Mouse (Mus musculus): ENCODE measurements around the gene Ankrd12. TPM values are rescaled to one million over a fixed set of nuclear protein-coding genes. Genes with fewer than 3 reads are reported as not detected.

The Ankrd12 gene
- total and polyA plus RNA-seq, 3 experiments: 9.6 to 13.3 TPM; not detected in 1

- Histone ChIP-seq H3K9ac (ENCODE audit: control insufficient read depth, low read depth, low read length, poor library complexity, severe bottlenecking) (peak overlapping the region; percentile 81), H3K9me3 (replicated peaks; ENCODE audit: insufficient read depth, low read length) (no peaks in the 10 kb centered on the region), H3K79me2 (ENCODE audit: control insufficient read depth, insufficient read depth, low read length, poor library complexity) (peaks cover 41% of the 10 kb centered on the region), H3K4me1 (ENCODE audit: control insufficient read depth in 1 of 2, insufficient read depth in 2 of 2, low read length in 2 of 2) (peaks cover 14 to 25% of the 10 kb centered on the region in 2 experiments), H3K27ac (ENCODE audit: control insufficient read depth, low read depth, low read length) (peak overlapping the region; percentile 63), H3K27me3 (ENCODE audit: control insufficient read depth in 1 of 2, insufficient read depth in 2 of 2, low read length in 2 of 2) (no peaks in the 10 kb centered on the region), H3K36me3 (ENCODE audit: control insufficient read depth in 1 of 2, insufficient read depth in 2 of 2, low read length in 2 of 2) (peaks cover 18 to 47% of the 10 kb centered on the region in 2 experiments), H3K4me3 (ENCODE audit: control insufficient read depth in 1 of 2, insufficient read depth in 1 of 2, low read depth in 2 of 2, low read length in 2 of 2) (peak overlapping the region; percentile 95 to 98)
- DNase-seq (ENCODE audit: low read depth, low spot score): no peak
- TF ChIP-seq HCFC1 (IDR thresholded peaks at IDR 0.05; ENCODE audit: low read depth, low read length) (no peak), ETS1 (IDR thresholded peaks at IDR 0.05; ENCODE audit: low read depth, low read length) (no peak), NELFE (IDR thresholded peaks at IDR 0.05; ENCODE audit: low read depth, low read length) (no peak), SIN3A (IDR thresholded peaks at IDR 0.05; ENCODE audit: low read length) (0 out of 2 replicates have a peak, but pooled peaks have one; percentile 3), GATA1 (IDR thresholded peaks at IDR 0.05; ENCODE audit: low read depth, low read length) (no peak), JUND (IDR thresholded peaks at IDR 0.05; ENCODE audit: low read depth, low read length) (no peak), UBTF (IDR thresholded peaks at IDR 0.05; ENCODE audit: borderline replicate concordance, insufficient read depth, low read depth, low read length) (0 out of 2 replicates have a peak, but pooled peaks have one; percentile 12)
Measured at GRCm38 (mm10) chr17:66076174-66076927, 538 bp downstream of the Ankrd12 start.

- Histone ChIP-seq H3K27me3 (ENCODE audit: control insufficient read depth in 1 of 2, insufficient read depth in 2 of 2, low read length in 2 of 2) (no peaks in the 10 kb centered on the region), H3K4me3 (ENCODE audit: control insufficient read depth in 1 of 2, insufficient read depth in 1 of 2, low read depth in 2 of 2, low read length in 2 of 2) (peak overlapping the region; percentile 95 to 98), H3K4me1 (ENCODE audit: control insufficient read depth in 1 of 2, insufficient read depth in 2 of 2, low read length in 2 of 2) (peaks cover 14 to 30% of the 10 kb centered on the region in 2 experiments), H3K9me3 (replicated peaks; ENCODE audit: insufficient read depth, low read length) (no peaks in the 10 kb centered on the region), H3K9ac (ENCODE audit: control insufficient read depth, low read depth, low read length, poor library complexity, severe bottlenecking) (peak overlapping the region; percentile 81), H3K36me3 (ENCODE audit: control insufficient read depth in 1 of 2, insufficient read depth in 2 of 2, low read length in 2 of 2) (peaks cover 18 to 44% of the 10 kb centered on the region in 2 experiments), H3K79me2 (ENCODE audit: control insufficient read depth, insufficient read depth, low read length, poor library complexity) (peaks cover 42% of the 10 kb centered on the region), H3K27ac (ENCODE audit: control insufficient read depth, low read depth, low read length) (peak overlapping the region; percentile 63)
- peak; percentile 73 for DNase-seq (ENCODE audit: low read depth, low spot score)
- TF ChIP-seq CHD1 (IDR thresholded peaks at IDR 0.05; ENCODE audit: low read depth, low read length) (no peak), CTCF (IDR thresholded peaks at IDR 0.05 in 2 of 3, conservative IDR thresholded peaks at IDR 0.05 in 1 of 3; ENCODE audit: control insufficient read depth in 1 of 3, insufficient read depth in 1 of 3, low read depth in 2 of 3, low read length in 3 of 3, poor library complexity in 1 of 3, severe bottlenecking in 1 of 3) (no peak), GATA1 (IDR thresholded peaks at IDR 0.05; ENCODE audit: low read depth, low read length) (0 out of 2 replicates have a peak, but pooled peaks have one; percentile 23), NELFE (IDR thresholded peaks at IDR 0.05; ENCODE audit: low read depth, low read length) (no peak), MAX (IDR thresholded peaks at IDR 0.05; ENCODE audit: low read length) (peak; percentile 55; the same call in 1 of the 2 replicates), UBTF (IDR thresholded peaks at IDR 0.05; ENCODE audit: borderline replicate concordance, insufficient read depth, low read depth, low read length) (no peak), MAFK (IDR thresholded peaks at IDR 0.05; ENCODE audit: borderline replicate concordance, low read depth, low read length) (no peak), RAD21 (IDR thresholded peaks at IDR 0.05; ENCODE audit: low read depth, low read length) (no peak), POLR2A (IDR thresholded peaks at IDR 0.05; ENCODE audit: control insufficient read depth in 1 of 2, insufficient read depth in 1 of 2, low read depth in 1 of 2, low read length in 2 of 2, poor library complexity in 1 of 2) (0 out of 4 replicates have a peak, but pooled peaks of 1 of the 2 experiments have one; percentile 30), KAT2A (conservative IDR thresholded peaks at IDR 0.05; ENCODE audit: low read depth, low read length) (no peak), TCF12 (IDR thresholded peaks at IDR 0.05; ENCODE audit: low read depth, low read length) (no peak), USF2 (IDR thresholded peaks at IDR 0.05; ENCODE audit: borderline replicate concordance in 1 of 2, insufficient read depth in 1 of 2, low read depth in 1 of 2, low read length in 2 of 2) (no peak), ZNF384 (IDR thresholded peaks at IDR 0.05; ENCODE audit: low read depth, low read length) (no peak), GABPA (IDR thresholded peaks at IDR 0.05; ENCODE audit: low read depth, low read length) (no peak), BHLHE40 (IDR thresholded peaks at IDR 0.05; ENCODE audit: borderline replicate concordance, low read depth, low read length) (no peak), MXI1 (IDR thresholded peaks at IDR 0.05; ENCODE audit: low read depth, low read length) (no peak; the same call in 1 of the 2 replicates), ETS1 (IDR thresholded peaks at IDR 0.05; ENCODE audit: low read depth, low read length) (peak; percentile 6; the same call in 1 of the 2 replicates), MYC (IDR thresholded peaks at IDR 0.05; ENCODE audit: low read depth, low read length) (peak; percentile 71), NRF1 (IDR thresholded peaks at IDR 0.05; ENCODE audit: insufficient read depth, low read depth, low read length, poor library complexity, severe bottlenecking) (no peak), MYB (IDR thresholded peaks at IDR 0.05; ENCODE audit: low read depth, low read length) (no peak), CHD2 (IDR thresholded peaks at IDR 0.05; ENCODE audit: low read length) (no peak), E2F4 (IDR thresholded peaks at IDR 0.05; ENCODE audit: borderline replicate concordance, low read depth, low read length) (no peak), USF1 (IDR thresholded peaks at IDR 0.05; ENCODE audit: low read depth, low read length) (no peak), ELF1 (IDR thresholded peaks at IDR 0.05; ENCODE audit: low read depth, low read length) (no peak), SIN3A (IDR thresholded peaks at IDR 0.05; ENCODE audit: low read length) (peak; percentile 69), ZKSCAN1 (IDR thresholded peaks at IDR 0.05; ENCODE audit: low read depth, low read length) (no peak), HCFC1 (IDR thresholded peaks at IDR 0.05; ENCODE audit: low read depth, low read length) (no peak)
Measured at GRCm38 (mm10) chr17:66075827-66076173, 1.1 kb downstream of the Ankrd12 start.
